Mouse (Mus musculus): ENCODE results near the gene Arap1.
A peak's percentile ranks its signal among the peaks of the same experiment; 100 is the strongest.

Gene Arap1

DNA sequence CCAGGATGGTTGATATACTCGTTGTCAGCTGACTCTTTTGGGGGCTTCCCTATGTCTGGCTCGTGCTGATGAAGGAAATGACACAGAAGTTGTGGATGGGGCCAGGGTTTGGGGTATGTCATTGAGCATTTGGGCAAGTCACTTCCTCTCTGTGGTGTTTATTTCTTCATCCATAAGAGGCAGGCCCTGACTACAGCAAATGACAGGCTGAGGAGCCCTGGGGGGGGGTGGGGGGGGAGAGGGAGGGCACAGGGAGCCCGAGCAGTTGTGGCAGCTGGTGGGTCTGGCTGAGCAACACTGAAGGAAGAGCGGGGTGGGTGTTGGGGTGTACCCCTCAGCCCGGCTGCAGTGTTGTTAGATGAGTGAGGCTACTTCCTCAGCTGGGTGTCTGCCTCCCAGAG is 14.9 kb downstream of the Arap1 start:
- no peak for DNase-seq (ENCODE audit: low spot score)

- DNase-seq (ENCODE audit: low spot score): no peak
These were observed 16.0 kb downstream of the Arap1 start for GRCm38 (mm10) chr7:101363914-101364313.

- DNase-seq (ENCODE audit: low spot score): no peak
These were observed 20.3 kb downstream of the Arap1 start for GRCm38 (mm10) chr7:101367901-101368852.

DNA sequence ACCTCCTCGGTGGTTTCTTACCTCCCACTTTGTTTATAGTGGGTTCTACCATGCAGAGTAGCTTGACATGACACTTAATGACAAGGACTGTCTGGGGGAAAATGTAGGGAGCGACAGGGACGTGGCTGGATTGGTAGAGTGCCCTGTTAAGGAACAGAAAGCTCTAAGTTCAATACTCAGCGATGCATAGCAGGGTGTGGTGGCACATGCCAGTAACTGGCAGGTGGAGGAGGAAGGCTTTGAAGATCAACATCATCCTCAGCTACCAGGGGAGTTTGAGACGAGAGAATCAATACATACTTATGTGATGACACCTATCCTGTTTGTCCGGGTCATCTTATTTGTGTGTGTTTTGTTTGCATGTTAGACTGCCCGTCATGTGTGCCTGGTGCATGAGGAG is 21.8 kb downstream of the Arap1 start:
- DNase-seq (ENCODE audit: low spot score): no peak

DNA sequence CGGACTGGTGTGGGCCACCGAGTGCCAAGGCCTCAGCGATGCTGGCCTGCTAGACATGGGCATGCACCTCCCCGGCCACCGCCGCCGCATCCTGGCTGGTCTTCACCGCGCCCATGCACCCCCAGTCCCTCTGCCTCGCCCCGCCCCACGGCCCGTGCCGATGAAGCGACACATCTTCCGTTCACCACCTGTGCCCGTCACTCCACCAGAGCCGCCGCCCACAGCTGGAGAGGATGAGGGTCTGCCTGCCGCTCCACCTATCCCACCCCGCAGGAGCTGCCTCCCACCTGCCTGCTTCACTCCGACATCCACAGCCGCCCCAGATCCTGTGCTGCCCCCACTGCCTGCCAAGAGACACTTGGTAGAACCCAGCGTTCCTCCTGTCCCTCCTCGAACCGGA is 25.2 kb downstream of the Arap1 start:
- no peak for DNase-seq (ENCODE audit: low spot score)

- DNase-seq (ENCODE audit: low spot score): no peak
These were observed 26.3 kb downstream of the Arap1 start for GRCm38 (mm10) chr7:101374155-101374554.

DNA sequence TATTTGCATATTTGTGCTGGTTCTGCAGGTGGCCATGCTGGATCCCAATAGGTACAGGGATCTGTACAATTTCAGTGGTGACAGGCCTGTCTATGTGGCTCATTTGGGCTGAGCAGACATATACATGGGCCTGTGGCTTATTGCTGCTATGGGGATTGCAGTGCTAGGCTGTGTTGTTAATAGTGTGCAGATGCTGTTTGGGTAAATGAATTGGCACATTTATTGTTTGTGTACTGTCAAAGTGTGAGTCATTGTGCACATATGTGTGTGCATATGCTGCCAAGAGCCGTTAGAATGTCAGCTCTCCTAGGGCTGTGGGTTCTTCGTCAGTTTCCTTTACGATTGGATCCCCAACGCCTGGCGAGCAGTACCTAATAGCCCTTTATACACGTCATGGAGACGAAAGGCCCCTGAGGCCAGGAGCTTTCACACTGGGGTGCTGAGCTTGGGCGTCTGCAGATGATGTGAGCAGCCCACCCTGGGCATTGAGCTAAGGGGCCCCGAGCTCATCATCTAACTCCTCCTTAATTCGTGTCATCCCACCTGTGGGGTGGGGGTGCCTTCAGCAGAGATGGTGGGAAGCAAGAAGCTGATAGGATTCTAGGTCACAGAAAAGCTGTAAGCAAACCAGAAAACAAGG is 29.0 kb downstream of the Arap1 start:
- DNase-seq (ENCODE audit: low spot score): no peak

DNA sequence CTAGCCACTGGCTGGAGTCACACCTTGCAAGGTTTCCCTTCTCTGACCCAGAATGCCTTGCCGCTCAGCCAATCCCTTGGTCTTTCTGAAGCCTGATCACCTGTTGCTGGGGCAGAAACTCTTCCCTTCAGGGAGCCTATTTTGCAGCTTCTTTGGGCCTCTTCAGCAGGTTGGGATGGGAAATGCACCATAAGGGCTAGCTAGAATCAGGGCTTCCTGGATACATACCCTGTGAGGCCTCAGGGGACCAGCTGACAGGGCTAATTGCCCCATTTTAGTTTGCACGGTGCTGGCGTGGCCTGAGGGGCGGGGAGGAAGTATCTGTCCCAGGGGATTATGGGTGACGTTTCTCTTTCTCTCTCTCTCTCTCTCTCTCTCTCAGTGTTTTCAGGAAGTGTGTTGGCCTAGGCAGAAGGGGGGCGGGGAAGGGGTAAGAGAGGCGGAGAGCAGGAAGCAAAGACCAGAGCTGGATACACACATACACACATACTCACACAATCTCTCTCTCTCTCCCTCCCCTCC is 29.9 kb downstream of the Arap1 start:
- peak; percentile 77 for DNase-seq (ENCODE audit: low spot score)

DNA sequence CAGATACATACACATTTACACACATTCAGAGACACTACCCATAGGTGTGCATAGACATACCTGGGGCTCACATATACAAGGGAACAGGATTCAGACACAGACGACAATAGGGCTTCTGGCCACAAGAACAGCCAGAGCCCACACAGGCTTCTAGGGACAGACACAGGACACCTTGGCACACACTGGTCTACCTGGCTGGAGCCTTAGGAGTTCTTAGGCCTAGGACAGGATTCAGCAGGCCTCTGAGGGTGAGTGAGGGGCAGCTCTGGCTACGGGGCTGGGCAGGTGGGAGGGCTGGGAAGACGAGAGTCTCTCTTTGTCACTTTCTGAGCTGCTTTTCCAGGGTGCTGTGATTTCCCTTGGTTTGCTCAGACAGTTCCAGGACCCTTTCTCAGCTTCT is 30.4 kb downstream of the Arap1 start:
- DNase-seq (ENCODE audit: low spot score): no peak

- DNase-seq (ENCODE audit: low spot score): no peak
These were observed 31.1 kb downstream of the Arap1 start for GRCm38 (mm10) chr7:101378796-101379465.

DNA sequence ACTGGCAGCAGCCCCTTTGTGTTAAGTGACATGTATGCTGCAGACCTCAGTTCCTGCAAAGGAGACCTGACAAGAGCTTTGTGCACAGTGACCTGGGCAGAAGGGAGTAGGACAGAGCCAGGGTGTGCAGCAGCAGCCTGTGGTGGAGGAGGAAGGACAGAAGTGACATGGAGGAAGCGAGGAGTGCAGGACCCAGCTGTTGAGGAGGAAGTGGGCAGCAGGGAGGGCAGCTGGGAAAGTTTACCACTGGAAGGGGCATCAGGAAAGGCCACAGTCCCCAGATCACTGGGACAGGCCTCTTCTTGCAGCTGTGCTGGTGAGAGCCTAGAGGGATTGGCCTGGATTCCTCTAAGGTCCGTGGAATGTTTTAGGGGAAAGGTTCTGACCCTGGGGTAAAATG is 31.9 kb downstream of the Arap1 start:
- DNase-seq (ENCODE audit: low spot score): no peak

- no peak for DNase-seq (ENCODE audit: low spot score)
These were observed 33.6 kb downstream of the Arap1 start for GRCm38 (mm10) chr7:101381512-101381911.

DNA sequence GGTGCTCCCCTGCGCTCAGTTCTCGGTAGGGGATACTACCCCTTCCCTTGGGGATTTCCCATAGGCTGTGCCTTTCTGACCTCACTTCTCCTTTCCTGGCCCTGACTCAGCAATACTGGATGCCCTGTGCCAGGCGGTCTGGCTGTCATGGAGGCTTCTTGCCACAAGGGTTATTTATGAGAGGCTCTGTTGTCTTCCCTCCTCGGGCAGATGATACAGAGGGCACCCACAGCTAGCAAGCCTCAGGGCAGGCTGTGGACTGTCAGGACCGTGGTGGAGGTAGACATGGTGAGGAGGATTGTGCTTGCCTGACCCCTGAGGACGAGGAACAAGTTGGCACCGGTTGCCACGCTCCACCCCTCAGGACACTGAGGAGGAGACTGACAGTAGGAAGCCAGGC is 34.5 kb downstream of the Arap1 start:
- no peak for DNase-seq (ENCODE audit: low spot score)

DNA sequence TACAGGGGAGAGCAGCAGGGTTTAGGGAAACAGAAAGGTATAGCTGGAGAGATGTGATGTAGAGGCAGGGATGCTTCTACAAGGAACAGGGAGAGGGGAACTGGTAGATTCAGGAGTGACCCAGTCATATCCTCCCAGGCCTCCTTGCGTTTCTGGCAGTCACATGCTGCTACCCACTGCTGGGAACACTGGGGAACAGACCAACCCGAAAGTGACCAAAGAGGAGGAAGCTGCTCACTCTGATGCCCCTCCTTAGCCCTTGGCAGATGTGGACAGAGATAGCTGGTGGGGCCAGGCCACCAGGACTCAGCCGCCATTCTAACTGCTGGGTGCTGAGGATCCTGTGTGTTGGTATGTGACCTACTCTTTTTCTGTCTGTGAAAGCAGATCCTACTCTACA is 35.9 kb downstream of the Arap1 start:
- DNase-seq (ENCODE audit: low spot score): no peak

DNA sequence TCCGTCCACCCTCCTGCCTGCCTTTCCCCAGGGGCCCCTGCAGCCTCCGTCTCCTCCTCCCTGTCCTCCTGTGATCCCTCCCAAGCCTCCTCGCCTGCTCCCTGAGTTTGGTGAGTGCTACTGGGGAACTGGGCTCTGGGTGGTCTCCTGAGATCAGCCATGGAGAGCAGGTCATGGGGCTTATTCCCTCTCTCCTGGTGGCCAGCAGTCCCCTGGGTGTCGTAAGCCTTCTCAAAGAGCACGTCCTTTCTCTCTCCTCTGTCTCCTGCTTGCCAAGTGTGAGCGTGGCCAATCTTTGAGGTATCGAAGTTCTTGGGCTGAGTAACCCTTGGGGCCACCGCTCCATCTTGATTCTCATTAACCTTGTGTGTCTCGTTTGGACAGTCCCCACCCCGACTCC is 37.1 kb downstream of the Arap1 start:
- DNase-seq (ENCODE audit: low spot score): no peak

GRCm38 (mm10) chr7:101385331-101385733 is 37.5 kb downstream of the Arap1 start:
- no peak for DNase-seq (ENCODE audit: low spot score)

DNA sequence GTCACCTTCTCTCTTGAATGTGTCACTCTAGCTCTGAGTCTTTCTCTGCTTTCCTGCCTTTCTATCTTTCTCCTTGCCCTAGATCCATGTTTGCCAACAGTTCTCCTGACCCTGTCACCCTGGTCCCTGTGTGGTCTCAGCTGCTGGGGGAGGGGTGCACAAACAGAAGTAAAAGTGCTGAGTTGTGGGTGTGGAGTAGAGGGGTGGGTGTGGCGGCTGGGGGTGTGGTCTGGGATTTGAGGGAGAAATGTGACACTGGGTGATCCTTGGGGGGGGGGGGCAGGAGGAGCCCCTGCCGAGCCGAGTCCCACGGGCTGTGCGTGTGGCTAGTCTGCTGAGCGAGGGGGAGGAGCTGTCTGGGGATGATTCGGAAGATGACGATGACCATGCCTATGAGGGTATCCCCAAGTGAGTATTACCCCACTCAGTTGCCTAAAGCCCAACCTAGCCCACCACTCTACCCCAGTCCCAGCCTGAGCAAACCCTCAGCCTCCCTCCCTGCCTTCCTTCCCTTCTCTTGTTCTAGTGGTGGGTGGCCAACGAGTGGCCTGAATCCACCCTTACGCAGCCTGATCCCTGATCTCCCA is 38.1 kb downstream of the Arap1 start:
- no peak for DNase-seq (ENCODE audit: low spot score)

GRCm38 (mm10) chr7:101389256-101389655 is 41.4 kb downstream of the Arap1 start:
- DNase-seq (ENCODE audit: low spot score): no peak

GRCm38 (mm10) chr7:101391909-101392479 is 44.1 kb downstream of the Arap1 start:
- DNase-seq (ENCODE audit: low spot score): no peak

- no peak for DNase-seq (ENCODE audit: low spot score)
These were observed 45.1 kb downstream of the Arap1 start for GRCm38 (mm10) chr7:101393015-101393414.

- DNase-seq (ENCODE audit: low spot score): peak; percentile 76
These were observed 46.0 kb downstream of the Arap1 start for GRCm38 (mm10) chr7:101393694-101394504.

Data from testis, postnatal 10 days (tissue).